Comparison of ENCODE assay signal across 8 mouse cellular contexts in the genomic region with DNA sequence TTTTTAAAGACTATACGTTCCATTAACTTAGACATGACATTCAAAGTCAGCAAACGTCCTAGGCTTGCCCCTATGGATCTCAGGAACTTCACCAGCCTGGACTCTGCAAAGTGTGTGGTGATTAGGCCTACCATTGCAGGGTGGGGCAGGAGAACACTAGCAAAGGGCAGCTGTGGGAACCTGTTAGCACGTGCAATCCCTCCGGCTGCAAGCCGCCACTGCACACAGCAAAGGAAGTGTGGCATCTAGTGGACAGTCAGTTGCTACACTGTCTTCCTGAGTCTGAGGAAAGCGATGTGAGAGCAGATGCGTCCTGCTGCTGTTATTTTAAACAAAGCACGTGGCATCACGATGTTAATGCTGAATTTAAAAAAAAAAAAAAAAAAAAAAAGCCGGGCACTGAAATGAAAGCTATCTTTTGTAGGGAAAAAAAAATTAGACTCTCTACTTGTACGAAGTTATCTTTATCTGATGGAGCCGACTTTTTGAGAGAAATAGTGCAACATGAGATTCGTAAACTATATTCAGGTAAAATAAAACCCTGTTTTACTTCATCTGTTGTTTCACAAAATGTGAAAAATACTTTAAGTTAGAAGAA. TPM values are rescaled to one million over a fixed set of nuclear protein-coding genes. Genes with fewer than 3 reads are reported as not detected.
DNase-seq lines count a peak whose midpoint lies in the region; ATAC-seq and TF ChIP-seq lines count a peak whose summit lies in the region.

No protein-coding gene starts in this region.

- TF ChIP-seq POLR2A in cerebellum, adult 2 months (IDR thresholded peaks at IDR 0.05; ENCODE audit: borderline replicate concordance, insufficient read depth, low read length), result no peak

- WGBS in cerebellum, adult 2 months, result 27% methylated on average over 13 of the region's 13 CpGs
- 50% methylated on average over 13 of the region's 13 CpGs for WGBS in hindbrain, embryonic 14.5 days
- 49% methylated on average over 13 of the region's 13 CpGs for WGBS in midbrain, embryonic 10.5 days

- peak; percentile 73; the same call in 1 of the 2 replicates for ATAC-seq in hindbrain, embryonic 14.5 days (ENCODE audit: low FRiP score)
- ATAC-seq in inflammation-experienced regulatory T-cells, adult 6 months, result no peak

- H3K27ac ChIP-seq in cerebellum, adult 2 months (ENCODE audit: insufficient read depth, low read length), result no peak overlapping the region
- H3K27ac ChIP-seq in hindbrain, embryonic 14.5 days, result no peak overlapping the region
- no peak overlapping the region for H3K27ac ChIP-seq in midbrain, embryonic 10.5 days (replicated peaks)

- no peak overlapping the region for H3K4me2 ChIP-seq in hindbrain, embryonic 14.5 days (replicated peaks)

- 0 out of 2 replicates have a peak, but pooled peaks have one; percentile 26 for TF ChIP-seq CTCF in cerebellum, adult 2 months (IDR thresholded peaks at IDR 0.05; ENCODE audit: borderline replicate concordance, insufficient read depth, low read depth, low read length)

- H3K4me1 ChIP-seq in cerebellum, adult 2 months (ENCODE audit: control insufficient read depth, insufficient read depth, low read length), result no peaks in the 10 kb centered on the region
- no peaks in the 10 kb centered on the region for H3K4me1 ChIP-seq in hindbrain, embryonic 14.5 days (replicated peaks; ENCODE audit: control insufficient read depth, insufficient read depth, low read length)
- H3K4me1 ChIP-seq in midbrain, embryonic 10.5 days, result no peaks in the 10 kb centered on the region

- H3K9ac ChIP-seq in hindbrain, embryonic 14.5 days, result no peak overlapping the region

- H3K4me3 ChIP-seq in cerebellum, adult 2 months (replicated peaks; ENCODE audit: insufficient read depth, low read depth, low read length), result no peak overlapping the region
- H3K4me3 ChIP-seq in hindbrain, embryonic 14.5 days (replicated peaks; ENCODE audit: low read length), result no peak overlapping the region
- H3K4me3 ChIP-seq in midbrain, embryonic 10.5 days, result no peak overlapping the region

- no peaks in the 10 kb centered on the region for H3K27me3 ChIP-seq in cerebellum, adult 2 months (ENCODE audit: control insufficient read depth, insufficient read depth, low read length)
- no peaks in the 10 kb centered on the region for H3K27me3 ChIP-seq in hindbrain, embryonic 14.5 days (ENCODE audit: control insufficient read depth, insufficient read depth, low read length)
- H3K27me3 ChIP-seq in midbrain, embryonic 10.5 days (ENCODE audit: low read depth, poor library complexity, severe bottlenecking), result no peaks in the 10 kb centered on the region

- H3K9me3 ChIP-seq in hindbrain, embryonic 14.5 days (ENCODE audit: control insufficient read depth, low read length), result no peaks in the 10 kb centered on the region
- H3K9me3 ChIP-seq in midbrain, embryonic 10.5 days (replicated peaks), result no peaks in the 10 kb centered on the region

- no peaks in the 10 kb centered on the region for H3K36me3 ChIP-seq in hindbrain, embryonic 14.5 days (replicated peaks; ENCODE audit: control insufficient read depth, insufficient read depth)
- no peaks in the 10 kb centered on the region for H3K36me3 ChIP-seq in midbrain, embryonic 10.5 days

- no peak for DNase-seq in cerebellum, adult 2 months
- DNase-seq in cerebellum, postnatal 36 days, result no peak
- DNase-seq in ovary, postnatal 36 days (ENCODE audit: low spot score), result peak; percentile 5
- no peak for DNase-seq in ovary, adult 18-20 months (ENCODE audit: low spot score)
- DNase-seq in hindbrain, embryonic 14.5 days (ENCODE audit: low spot score), result peak; percentile 52
- peak; percentile 37 for DNase-seq in midbrain, embryonic 10.5 days (ENCODE audit: low spot score)
- no peak for DNase-seq in thymus, postnatal 25 days

RNA-seq across cellular contexts. Expression of gene Smarcad1, which starts 45.5 kb away (rescaled TPM):
- 20.9 and 22.3 TPM in 2 replicates for polyA plus RNA-seq in cerebellum, adult 2 months (2012; rRNA removed)
- polyA plus RNA-seq in hindbrain, embryonic 14.5 days (2014; fragmentation: Nextera tagmentation; extraction: Ambion mirVana), result 69.4 and 79.2 TPM in 2 replicates
- 116 and 118 TPM in 2 replicates for polyA plus RNA-seq in midbrain, embryonic 10.5 days (2016; fragmentation: Nextera tagmentation; extraction: Ambion mirVana)
- polyA plus RNA-seq in inflammation-experienced regulatory T-cells, adult 6 months (2017; shearing (Covaris generic)), result 10 to 100 TPM; 33.8 to 56.1 (median 35.1) TPM

Comparison
In these comparisons a context has a peak if more than half of its experiments do, and no peak if none do; other contexts are left out.
1. DNase-seq: peak in ovary, postnatal 36 days (single experiment), hindbrain, embryonic 14.5 days (single experiment) and midbrain, embryonic 10.5 days (single experiment); none in cerebellum, adult 2 months (0 of 2), cerebellum, postnatal 36 days (0 of 2), ovary, adult 18-20 months (single experiment) and thymus, postnatal 25 days (single experiment).